Mouse (Mus musculus): ENCODE data around the gene Gm11172.

DNA sequence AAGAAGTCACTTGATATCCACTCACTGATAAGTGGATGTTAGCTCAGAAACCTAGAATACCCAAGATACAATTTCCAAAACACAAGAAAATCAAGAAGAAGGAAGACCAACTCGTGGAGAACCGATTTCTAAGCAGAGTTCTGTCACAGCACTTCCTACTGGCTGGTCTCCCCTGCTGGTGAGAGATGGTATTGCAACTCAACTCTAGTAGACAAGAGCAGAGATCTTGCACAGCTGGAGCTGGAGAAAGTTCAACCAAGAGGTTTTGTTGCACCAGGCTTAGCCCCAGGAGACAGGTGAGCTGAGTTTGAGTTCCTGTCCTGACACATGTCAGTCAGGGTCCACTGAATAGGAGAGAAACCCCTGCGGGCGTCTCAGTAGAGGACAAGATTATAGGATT lies 45.6 kb upstream of the Gm11172 start:
- TF ChIP-seq POLR2A (IDR thresholded peaks at IDR 0.05; ENCODE audit: extremely low read depth, insufficient read depth, low read length) (no peak), CTCF (IDR thresholded peaks at IDR 0.05; ENCODE audit: extremely low read depth, insufficient read depth, low read length) (peak; percentile 83)

Data from cortical plate, adult 2 months (tissue).